Mouse (Mus musculus): ENCODE results near the gene Uckl1. TPM values are rescaled to one million over a fixed set of nuclear protein-coding genes. Genes with fewer than 3 reads are reported as not detected.

Gene Uckl1
- polyA plus RNA-seq, 1 experiment = 327 TPM

DNA sequence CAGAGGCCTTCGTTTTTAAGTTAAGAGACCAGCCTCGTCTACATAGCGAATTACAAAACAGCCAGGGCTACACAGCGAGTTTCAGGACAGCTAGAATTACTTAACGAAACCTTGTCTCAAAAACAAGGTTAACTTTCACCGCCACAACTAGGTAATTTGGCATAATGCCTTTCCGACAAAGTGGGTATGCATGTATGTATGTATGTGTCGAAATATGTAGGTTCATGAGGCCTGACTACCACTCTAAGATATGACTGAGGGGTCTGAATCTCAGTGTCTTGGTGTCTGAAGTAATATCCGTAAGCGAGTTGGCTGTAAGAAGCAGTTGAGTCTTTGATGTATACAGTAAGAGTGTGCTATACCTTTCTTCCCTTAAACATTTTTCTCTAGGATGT, 17.1 kb upstream of the Uckl1 start:
- Histone ChIP-seq H3K27ac (ENCODE audit: control insufficient read depth, insufficient read depth, low read length) (no peak overlapping the region), H3K36me3 (ENCODE audit: control insufficient read depth, insufficient read depth, low read length) (no peaks in the 10 kb centered on the region), H3K4me3 (ENCODE audit: control insufficient read depth, insufficient read depth, low read length) (peak overlapping the region; percentile 88), H3K4me1 (replicated peaks; ENCODE audit: control insufficient read depth, insufficient read depth, low read length) (peaks cover 12% of the 10 kb centered on the region), H3K27me3 (ENCODE audit: control insufficient read depth, insufficient read depth, low read length) (no peaks in the 10 kb centered on the region)
- DNase-seq = no peak
- 29% methylated on average over 10 of the region's 10 CpGs for WGBS
- TF ChIP-seq CTCF (IDR thresholded peaks at IDR 0.05; ENCODE audit: borderline replicate concordance, control insufficient read depth, extremely low read depth, insufficient read depth, low read length, poor library complexity) (no peak), POLR2A (IDR thresholded peaks at IDR 0.05; ENCODE audit: control insufficient read depth, extremely low read depth, insufficient read depth, low read length, poor library complexity) (no peak)

GRCm38 (mm10) chr2:181600828-181601750, 16.4 kb upstream of the Uckl1 start:
- TF ChIP-seq CTCF (IDR thresholded peaks at IDR 0.05; ENCODE audit: borderline replicate concordance, control insufficient read depth, extremely low read depth, insufficient read depth, low read length, poor library complexity) (no peak), POLR2A (IDR thresholded peaks at IDR 0.05; ENCODE audit: control insufficient read depth, extremely low read depth, insufficient read depth, low read length, poor library complexity) (peak; percentile 64)
- Histone ChIP-seq H3K36me3 (ENCODE audit: control insufficient read depth, insufficient read depth, low read length) (no peaks in the 10 kb centered on the region), H3K4me1 (replicated peaks; ENCODE audit: control insufficient read depth, insufficient read depth, low read length) (peaks cover 12% of the 10 kb centered on the region), H3K27me3 (ENCODE audit: control insufficient read depth, insufficient read depth, low read length) (no peaks in the 10 kb centered on the region), H3K27ac (ENCODE audit: control insufficient read depth, insufficient read depth, low read length) (peak overlapping the region; percentile 66), H3K4me3 (ENCODE audit: control insufficient read depth, insufficient read depth, low read length) (peak overlapping the region; percentile 88)
- DNase-seq = peak; percentile 96
- WGBS = 1% methylated on average over 57 of the region's 57 CpGs

DNA sequence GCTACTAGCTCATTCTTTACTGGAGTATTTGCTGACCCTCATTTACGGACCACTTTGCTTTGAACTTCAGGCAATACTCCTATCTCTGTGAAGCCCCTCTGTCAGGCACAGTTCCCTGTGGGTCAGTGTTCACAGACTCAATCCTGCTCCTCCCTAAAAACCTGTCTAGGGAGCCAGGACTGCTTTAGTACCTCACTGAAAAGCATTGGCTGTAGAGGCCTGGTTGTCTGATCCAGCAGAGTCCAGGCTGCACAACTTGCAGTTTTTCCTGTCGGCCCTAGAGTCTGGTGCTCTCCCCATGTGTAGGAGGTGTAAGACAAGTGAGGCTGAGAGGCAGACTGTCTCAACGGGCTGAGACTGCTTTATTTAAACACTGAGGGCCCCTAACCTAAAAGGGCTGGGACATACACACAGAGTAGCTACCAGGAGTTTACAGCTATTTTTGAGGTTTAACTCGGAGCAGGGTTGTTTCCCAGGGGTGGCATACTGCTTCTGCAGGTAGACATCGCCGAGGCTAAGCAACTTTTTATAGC, 15.6 kb upstream of the Uckl1 start:
- H3K36me3 ChIP-seq (ENCODE audit: control insufficient read depth, insufficient read depth, low read length) = no peaks in the 10 kb centered on the region
- TF ChIP-seq POLR2A (IDR thresholded peaks at IDR 0.05; ENCODE audit: control insufficient read depth, extremely low read depth, insufficient read depth, low read length, poor library complexity) (no peak), CTCF (IDR thresholded peaks at IDR 0.05; ENCODE audit: borderline replicate concordance, control insufficient read depth, extremely low read depth, insufficient read depth, low read length, poor library complexity) (no peak)
- 77% methylated on average over 6 of the region's 6 CpGs for WGBS
- no peak overlapping the region for H3K27ac ChIP-seq (ENCODE audit: control insufficient read depth, insufficient read depth, low read length)
- no peaks in the 10 kb centered on the region for H3K27me3 ChIP-seq (ENCODE audit: control insufficient read depth, insufficient read depth, low read length)
- DNase-seq = no peak
- peaks cover 12% of the 10 kb centered on the region for H3K4me1 ChIP-seq (replicated peaks; ENCODE audit: control insufficient read depth, insufficient read depth, low read length)
- no peak overlapping the region for H3K4me3 ChIP-seq (ENCODE audit: control insufficient read depth, insufficient read depth, low read length)

- TF ChIP-seq CTCF (IDR thresholded peaks at IDR 0.05; ENCODE audit: borderline replicate concordance, control insufficient read depth, extremely low read depth, insufficient read depth, low read length, poor library complexity) (peak; percentile 46; the same call in 1 of the 2 replicates), POLR2A (IDR thresholded peaks at IDR 0.05; ENCODE audit: control insufficient read depth, extremely low read depth, insufficient read depth, low read length, poor library complexity) (0 out of 2 replicates have a peak, but pooled peaks have one; percentile 27)
- no peaks in the 10 kb centered on the region for H3K27me3 ChIP-seq (ENCODE audit: control insufficient read depth, insufficient read depth, low read length)
- DNase-seq = peak; percentile 67
- H3K4me1 ChIP-seq (replicated peaks; ENCODE audit: control insufficient read depth, insufficient read depth, low read length) = peaks cover 12% of the 10 kb centered on the region
- peak within 1 kb of the TSS; percentile 73 for H3K4me3 ChIP-seq (ENCODE audit: control insufficient read depth, insufficient read depth, low read length)
- no peaks in the 10 kb centered on the region for H3K36me3 ChIP-seq (ENCODE audit: control insufficient read depth, insufficient read depth, low read length)
- WGBS = under 1% methylated on average over 71 of the region's 71 CpGs
- peak within 1 kb of the TSS; percentile 32; the same call in 1 of the 2 replicates for H3K27ac ChIP-seq (ENCODE audit: control insufficient read depth, insufficient read depth, low read length)
Measured at GRCm38 (mm10) chr2:181598454-181599351, 14.0 kb upstream of the Uckl1 start, which contains the start of gene Samd10. Gene Samd10 (minus strand): TSS chr2:181599212.

DNA sequence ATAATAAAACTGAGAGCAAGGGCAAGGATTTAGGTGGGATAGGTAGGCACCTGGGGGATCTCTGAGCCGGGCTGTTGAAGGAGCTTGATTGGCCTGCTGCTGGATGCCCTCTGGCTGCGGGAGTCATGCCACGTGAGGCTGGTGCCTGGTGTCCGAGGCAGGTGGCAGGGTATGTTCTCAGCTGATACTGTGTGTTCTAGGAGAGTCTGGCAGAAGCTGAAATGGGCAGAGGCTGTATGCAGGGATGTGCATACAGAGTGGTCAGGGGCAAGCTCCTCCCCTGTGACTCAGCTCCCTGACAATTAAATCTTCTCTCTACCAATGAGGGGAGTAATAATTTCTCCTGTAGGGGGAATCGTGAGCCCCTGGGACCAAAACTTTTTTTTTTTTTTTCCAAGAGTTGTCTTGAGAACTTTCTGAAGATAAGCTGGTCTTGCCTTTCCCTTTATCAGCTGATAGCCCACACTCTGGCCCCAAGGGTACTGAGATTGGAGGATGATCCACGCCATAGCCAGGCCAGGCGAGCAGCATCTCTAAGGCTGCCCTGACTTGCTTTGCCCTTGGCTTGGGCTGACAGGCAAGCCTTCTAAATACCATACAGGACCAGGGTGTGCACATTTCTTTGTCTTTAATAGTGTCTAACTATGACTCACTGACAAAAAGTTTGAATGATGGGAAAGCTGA, 12.8 kb upstream of the Uckl1 start:
- TF ChIP-seq POLR2A (IDR thresholded peaks at IDR 0.05; ENCODE audit: control insufficient read depth, extremely low read depth, insufficient read depth, low read length, poor library complexity) (no peak), CTCF (IDR thresholded peaks at IDR 0.05; ENCODE audit: borderline replicate concordance, control insufficient read depth, extremely low read depth, insufficient read depth, low read length, poor library complexity) (no peak)
- no peak overlapping the region for H3K27ac ChIP-seq (ENCODE audit: control insufficient read depth, insufficient read depth, low read length)
- DNase-seq = no peak
- H3K4me3 ChIP-seq (ENCODE audit: control insufficient read depth, insufficient read depth, low read length) = no peak overlapping the region
- 80% methylated on average over 7 of the region's 7 CpGs for WGBS
- no peaks in the 10 kb centered on the region for H3K36me3 ChIP-seq (ENCODE audit: control insufficient read depth, insufficient read depth, low read length)
- H3K27me3 ChIP-seq (ENCODE audit: control insufficient read depth, insufficient read depth, low read length) = no peaks in the 10 kb centered on the region
- H3K4me1 ChIP-seq (replicated peaks; ENCODE audit: control insufficient read depth, insufficient read depth, low read length) = peaks cover 17% of the 10 kb centered on the region
